Mouse (Mus musculus): ENCODE measurements around the gene Cks1b.

DNA sequence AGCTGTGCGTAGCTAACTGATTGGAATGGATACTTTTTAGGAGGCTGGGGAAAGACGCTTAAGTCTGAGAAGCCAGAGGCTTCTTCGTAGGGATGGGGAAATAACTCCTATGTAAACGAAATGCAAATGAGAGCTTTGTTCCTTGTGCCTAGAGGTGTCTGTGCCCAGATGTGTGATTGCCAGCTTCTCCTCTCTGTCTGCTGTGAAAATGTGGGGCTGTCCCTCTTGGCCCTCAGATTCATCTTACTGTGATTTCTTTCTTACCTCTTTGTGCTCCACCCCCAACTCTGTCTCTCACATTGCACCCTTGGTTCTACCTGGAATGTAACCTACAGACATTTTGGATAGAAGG lies 21.6 kb downstream of the Cks1b start:
- TF ChIP-seq HCFC1 (IDR thresholded peaks at IDR 0.05; ENCODE audit: borderline replicate concordance, insufficient read depth, low read length): no peak
- TF ChIP-seq ZC3H11A (IDR thresholded peaks at IDR 0.05; ENCODE audit: borderline replicate concordance, low read depth, low read length): no peak

Measured in ES-E14 (cell line).